Mouse (Mus musculus) layer of hippocampus, adult 9-11 months (tissue): ENCODE data around the gene Gtf2ird2.

Experiments
- DNase-seq: peaks from one replicate; pipeline ENCODE4 v3.0.0; 2022

The Gtf2ird2 gene

DNA sequence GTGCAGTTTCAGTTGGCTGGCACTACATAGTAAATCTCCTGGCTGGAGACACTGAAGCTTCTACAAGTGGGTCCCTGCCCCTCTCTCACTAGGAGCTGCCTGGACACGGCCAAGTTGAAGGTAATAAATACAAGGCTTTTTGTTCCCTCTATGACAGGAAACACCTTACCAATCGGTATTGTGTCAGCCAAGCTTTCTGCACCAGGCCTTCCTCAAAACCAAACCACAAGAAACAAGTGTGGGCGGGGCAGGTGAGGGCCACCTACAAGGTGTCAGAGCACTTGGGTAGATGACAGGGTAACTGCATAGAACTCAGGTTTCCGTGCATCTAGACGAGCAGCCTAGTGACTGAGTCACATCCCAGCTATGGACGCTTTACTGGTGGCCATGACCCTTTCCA lies 53.0 kb downstream of the Gtf2ird2 start:
- DNase-seq: no peak

DNA sequence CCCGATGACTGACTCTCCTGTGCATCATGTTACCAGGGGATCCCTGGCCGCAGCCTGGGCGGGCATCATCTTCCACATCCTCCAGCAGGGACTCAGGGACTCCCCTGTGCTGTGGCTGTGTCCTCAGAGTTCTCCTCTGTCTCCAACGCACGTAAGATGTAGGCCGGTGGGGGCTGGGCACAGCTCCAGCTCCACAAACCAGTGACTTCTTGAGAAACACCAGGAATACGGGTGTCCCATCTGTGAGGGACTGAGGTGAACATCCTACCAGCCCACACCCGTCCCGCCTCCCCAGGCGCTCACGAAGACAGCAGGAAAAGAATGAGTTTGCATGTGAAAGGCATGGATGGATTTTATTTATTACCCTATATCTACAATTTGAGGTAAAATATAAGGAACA lies 53.7 kb downstream of the Gtf2ird2 start:
- DNase-seq: no peak

- DNase-seq: no peak
Observed at GRCm38 (mm10) chr5:134237936-134238760, 54.3 kb downstream of the Gtf2ird2 start.

DNA sequence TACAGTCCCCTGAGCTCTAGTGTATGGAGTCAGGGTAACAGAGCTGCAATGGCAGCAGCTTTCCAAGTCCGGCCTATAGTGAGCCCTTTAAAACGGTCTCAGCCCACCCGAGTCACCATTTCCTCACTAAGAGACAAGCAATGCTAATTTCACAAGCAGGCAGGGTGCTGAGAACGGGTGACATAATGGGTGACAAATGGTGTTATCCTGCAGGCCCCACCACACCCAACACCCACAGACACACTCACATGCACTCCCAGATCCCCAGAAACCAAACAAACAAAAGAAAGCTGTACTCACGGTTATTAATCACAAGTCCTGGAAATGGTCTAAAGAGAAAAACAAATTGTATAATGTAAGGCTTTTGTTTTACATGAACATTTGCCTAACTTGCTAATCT lies 58.0 kb downstream of the Gtf2ird2 start:
- peak; percentile 69 for DNase-seq

DNA sequence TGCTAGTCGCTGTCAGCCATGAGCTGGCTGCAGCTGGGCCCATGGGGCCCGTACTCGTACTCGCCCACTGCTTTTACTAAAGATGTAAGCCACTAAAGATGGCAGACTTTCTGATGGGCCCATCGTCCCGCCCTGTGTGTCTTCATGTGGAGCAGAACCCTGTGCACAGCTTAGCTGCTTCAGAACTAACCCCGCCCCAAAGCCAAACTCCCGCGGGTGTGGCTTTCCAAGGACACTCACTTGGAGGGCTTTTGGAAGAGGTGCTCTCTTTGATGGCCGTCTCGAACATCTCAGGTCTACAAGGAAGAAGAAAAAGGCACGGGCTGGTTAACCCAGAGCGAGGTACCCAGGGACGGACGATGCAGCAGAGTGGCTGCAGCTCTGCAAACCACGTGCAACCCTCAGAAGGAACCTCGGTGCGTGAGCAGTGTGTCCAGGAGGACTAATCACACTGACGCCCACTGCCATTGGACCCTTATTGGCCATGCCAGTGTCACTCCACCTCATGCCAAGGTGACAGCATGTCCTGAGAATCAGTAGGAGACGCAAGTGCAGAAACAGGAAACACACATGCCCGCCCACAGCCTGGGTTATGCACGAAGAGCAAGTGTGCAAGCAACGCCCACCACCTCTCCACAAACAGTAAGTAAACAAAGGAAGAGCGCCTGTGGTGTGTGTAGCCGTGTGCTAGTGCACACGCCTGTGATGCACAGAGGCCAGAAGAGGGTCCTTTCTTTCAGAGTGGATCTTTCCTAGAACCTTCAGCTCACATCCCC lies 60.0 kb downstream of the Gtf2ird2 start:
- no peak for DNase-seq

DNA sequence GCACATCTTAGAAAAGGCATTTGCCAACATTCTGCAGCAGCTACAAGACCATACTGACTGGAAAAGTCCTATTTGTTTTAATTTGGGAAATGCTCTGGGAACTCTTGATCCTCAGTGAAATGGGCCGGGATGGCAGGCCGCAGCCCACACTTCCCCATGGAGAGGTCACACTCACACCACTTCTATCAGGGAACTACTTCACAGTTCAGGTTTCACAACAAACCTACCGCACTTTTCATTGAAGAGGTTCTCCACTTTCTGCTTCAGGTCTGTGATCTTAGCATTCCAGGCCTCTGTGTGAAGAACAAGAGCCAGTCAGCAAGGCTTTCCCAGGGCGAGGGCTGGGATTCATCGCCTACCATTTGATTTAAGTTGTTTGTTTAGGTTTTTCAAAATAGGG lies 61.1 kb downstream of the Gtf2ird2 start:
- DNase-seq: no peak

- DNase-seq: no peak
Observed at GRCm38 (mm10) chr5:134246146-134246545, 62.3 kb downstream of the Gtf2ird2 start.

- DNase-seq: no peak
Observed at GRCm38 (mm10) chr5:134248608-134249244, 64.9 kb downstream of the Gtf2ird2 start.

DNA sequence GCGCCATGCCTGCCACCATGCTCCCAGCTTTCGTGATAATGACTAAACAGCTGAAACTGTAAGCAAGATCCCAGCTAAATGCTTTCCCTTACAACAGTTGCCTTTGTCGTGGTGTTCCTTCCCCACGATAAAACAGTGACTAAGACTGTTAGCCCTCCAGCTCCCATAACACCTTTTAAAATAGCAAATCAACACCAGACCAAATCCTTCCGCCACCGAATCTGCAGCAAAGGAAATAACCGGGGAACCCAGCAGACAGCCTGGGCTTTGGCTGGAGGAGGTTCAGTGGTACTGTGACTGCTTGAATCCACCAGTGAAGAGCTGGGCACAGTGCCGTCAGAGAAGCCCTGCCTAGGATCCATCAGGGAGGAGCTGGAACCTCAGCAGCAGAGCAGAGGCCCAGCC lies 65.4 kb downstream of the Gtf2ird2 start:
- no peak for DNase-seq

DNA sequence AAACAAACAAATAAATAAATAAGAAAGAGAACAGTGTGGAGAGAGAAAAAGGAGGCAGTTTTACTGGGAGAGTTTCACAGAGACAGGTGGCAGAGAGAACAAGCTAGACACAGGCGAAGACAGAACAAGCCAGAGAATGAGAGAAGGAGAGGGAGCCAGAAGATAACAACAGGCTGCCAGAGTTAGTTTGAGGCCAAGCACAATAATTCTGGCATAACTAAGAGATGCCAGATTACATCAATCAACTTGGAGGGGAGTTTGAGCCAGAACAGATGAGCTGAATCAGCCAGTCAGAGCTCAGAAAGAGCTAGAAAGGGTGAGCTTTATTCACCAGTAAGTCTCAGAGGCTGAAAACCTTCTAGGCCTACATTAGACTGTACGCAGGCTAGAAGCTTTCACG lies 66.8 kb downstream of the Gtf2ird2 start:
- DNase-seq: no peak

GRCm38 (mm10) chr5:134251083-134251482 lies 67.3 kb downstream of the Gtf2ird2 start:
- no peak for DNase-seq

GRCm38 (mm10) chr5:134253806-134254205 lies 70.0 kb downstream of the Gtf2ird2 start:
- no peak for DNase-seq

DNA sequence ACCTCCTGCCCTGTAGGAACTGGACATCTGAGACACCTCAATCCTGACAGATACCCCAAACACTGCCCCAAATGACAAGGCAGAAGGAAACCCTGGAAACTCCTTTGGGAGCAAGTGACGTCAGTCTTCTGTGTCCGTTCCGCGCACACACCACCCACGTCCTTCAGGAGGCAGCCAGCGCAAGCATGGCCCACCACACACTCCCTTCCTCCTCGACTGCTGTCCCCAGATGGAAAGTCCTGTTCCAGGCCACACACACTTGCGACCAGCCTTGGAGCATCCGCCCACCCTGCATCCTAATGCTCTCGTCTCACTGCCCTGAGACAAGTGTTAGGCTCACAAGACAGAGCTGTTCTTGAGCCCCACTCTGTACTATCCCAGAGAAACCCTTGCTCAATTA lies 71.5 kb downstream of the Gtf2ird2 start:
- DNase-seq: no peak

DNA sequence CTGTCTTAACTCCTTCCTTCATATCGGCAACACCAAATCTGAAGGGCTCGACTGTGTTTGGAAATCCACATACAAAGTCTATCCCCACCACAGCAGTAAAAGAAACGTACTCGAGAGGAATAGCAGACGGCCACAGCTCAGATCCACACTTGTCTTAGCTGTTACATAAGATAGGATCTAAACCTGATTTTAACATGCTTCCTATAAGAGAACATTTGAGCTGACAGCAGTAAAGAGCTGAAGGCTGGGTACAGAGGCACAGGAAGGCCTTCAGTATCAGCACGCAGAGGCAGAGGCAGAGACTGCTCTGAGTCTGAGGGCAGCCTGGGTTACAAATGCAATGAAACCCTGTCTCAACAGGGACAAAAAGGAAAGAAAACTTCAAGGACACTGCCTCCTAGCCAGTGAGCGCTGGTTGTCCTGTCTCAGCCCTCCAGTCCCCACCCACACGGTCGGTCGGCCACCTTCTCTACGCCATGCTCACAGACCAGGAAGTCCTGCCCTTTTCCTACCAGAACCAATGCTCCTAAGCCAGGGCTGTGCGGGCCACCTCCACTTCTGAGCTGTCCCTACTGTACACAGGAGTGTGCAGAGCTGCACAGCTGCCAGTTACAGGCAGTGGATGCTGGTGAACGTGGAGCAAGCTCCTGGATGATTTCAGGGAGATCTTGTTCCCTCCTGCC lies 73.7 kb downstream of the Gtf2ird2 start:
- no peak for DNase-seq

- no peak for DNase-seq
Observed at GRCm38 (mm10) chr5:134258395-134258794, 74.6 kb downstream of the Gtf2ird2 start.

DNA sequence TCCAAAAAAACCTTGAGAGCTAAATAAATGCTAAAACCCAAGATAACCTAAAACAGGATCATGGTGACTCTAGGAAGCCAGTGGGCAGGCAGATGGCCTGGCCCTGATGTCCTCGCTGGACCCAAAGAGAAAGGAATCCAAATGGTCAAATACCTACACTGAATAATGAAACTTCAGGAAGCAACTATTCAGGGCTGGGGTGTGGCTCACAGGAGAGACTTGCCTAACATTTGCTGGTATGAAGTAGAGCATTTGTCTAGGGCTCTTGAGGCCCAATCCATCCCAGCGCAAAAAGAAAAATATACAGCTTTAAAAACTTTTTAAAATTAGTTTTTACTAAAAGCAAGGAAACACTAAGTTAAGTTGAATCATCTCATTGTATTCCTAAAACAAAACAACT lies 75.1 kb downstream of the Gtf2ird2 start:
- DNase-seq: no peak

- no peak for DNase-seq
Observed at GRCm38 (mm10) chr5:134260001-134260636, 76.3 kb downstream of the Gtf2ird2 start.

GRCm38 (mm10) chr5:134265890-134266289 lies 82.1 kb downstream of the Gtf2ird2 start:
- DNase-seq: no peak

DNA sequence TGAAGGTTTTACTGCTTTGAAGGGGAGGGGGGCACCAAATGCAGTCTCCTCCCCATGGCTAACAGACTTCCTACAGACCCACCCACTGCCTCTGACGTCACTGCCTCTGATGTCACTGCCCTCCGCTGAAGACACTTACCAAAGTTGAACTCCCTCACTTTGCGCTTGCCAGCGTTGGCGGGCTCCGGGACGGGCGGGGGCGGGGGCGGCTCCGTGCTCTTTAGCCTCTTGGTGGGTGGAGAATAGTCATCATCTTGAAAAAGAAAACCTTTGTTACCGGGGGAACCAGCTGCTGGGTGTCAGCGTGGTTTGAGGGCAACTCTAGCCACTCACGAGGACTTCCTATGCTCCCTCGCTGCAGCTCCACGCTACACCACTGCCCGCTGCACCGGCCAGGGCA lies 82.6 kb downstream of the Gtf2ird2 start:
- no peak for DNase-seq

GRCm38 (mm10) chr5:134268751-134269150 lies 84.9 kb downstream of the Gtf2ird2 start:
- DNase-seq: no peak

DNA sequence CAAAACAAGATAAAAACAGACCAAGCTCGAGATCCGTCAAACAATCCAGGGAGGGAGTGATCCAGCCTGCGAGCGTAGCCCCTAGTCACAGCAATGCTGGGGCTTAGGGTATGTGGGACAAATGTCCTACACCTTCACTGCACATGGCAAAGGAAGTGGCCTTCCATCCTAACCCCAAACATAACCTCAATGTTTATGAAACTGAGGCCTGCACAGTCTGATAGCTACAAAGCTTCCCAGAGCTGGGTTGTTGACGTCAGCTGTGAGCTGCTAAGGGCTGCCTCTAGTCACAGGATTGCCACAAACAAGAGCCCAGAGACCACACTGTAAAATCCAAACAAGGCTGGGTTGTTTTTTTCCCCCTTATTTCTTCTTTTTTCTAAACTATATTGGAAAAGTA lies 85.9 kb downstream of the Gtf2ird2 start:
- no peak for DNase-seq

- DNase-seq: no peak
Observed at GRCm38 (mm10) chr5:134270566-134270965, 86.7 kb downstream of the Gtf2ird2 start.

- no peak for DNase-seq
Observed at GRCm38 (mm10) chr5:134271421-134271820, 87.6 kb downstream of the Gtf2ird2 start.
